Mouse (Mus musculus): ENCODE results near the gene Ciart. TPM values are rescaled to one million over a fixed set of nuclear protein-coding genes. Genes with fewer than 3 reads are reported as not detected.

Ciart gene
- total and polyA plus RNA-seq, 3 experiments: 1.0 to 5.1 (median 1.0) TPM

DNA sequence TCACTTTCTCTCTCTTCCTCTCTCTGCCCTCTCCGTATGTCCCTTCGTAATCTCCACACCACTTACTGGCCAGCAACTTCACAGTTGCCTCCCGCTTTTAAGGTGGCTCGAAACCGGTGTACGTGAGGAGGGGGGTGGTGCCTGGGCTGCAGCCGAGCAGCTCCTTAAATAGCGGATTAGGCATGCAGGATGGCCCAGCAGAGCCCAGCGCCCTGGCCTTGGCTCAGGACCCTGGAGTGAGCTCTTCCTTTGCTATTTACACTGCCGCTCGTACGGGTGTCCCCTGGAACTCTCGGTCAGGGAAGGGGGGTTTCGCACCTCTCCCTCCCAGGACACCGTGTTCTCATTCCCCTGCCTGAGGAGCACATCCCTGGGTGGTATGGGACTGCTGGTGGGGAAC, 22.5 kb upstream of the Ciart start, which contains the start of gene Car14:
TSS of gene Car14 (minus strand) at position 124 of the 400 bp plus-strand sequence.
- no peak within 1 kb of the TSS for H3K27ac ChIP-seq (ENCODE audit: insufficient read depth, low read depth)

DNA sequence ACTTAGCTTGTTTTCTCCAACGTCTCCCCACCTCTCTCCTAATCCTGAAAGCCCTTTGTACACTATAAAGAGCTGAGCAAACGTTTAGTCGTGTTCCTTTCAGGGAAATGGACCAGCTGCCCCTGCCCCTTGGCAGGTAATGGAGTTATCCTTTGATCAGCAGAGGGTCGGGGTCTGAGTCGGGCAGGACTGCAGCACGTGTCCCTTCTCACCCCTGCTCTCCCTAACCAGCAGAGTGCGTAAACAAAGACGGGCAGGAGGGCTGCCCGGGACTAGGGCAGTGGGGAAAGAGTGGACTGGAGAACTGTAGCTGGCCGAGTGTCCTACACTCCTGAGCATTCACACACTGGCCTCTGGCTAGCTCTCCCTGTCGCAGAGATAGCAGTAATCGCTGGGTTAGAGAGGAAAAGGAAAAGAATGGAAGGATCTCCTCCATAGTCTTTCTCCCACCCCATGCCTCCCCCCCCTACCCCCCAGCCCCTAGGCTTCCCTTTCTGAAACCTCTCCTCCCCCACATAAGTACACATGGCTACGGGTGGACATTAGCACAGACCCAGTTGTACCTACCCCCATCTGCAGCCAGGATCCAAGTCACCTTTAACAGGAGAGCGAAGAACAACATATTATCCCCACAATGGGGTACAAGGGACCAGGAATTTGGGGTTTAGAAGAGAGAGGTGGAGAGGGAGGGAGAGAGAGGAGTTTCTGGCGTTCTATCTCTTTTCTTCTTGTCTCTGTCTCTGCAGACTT, 21.9 kb upstream of the Ciart start:
- H3K9me3 ChIP-seq (replicated peaks; ENCODE audit: low read length): no peaks in the 10 kb centered on the region
- no peak overlapping the region for H3K4me2 ChIP-seq (ENCODE audit: insufficient read depth, low read depth, poor library complexity, severe bottlenecking)
- dilution Hi-C loops (cut with MboI; ENCODE audit: extremely low pct_ligation_motif_present, extremely low pct_unique_long_range_greater_than_20kb, low sequenced_read_pairs) (no loop called here), in situ Hi-C loops (cut with MboI; ENCODE audit: low pct_ligation_motif_present, low pct_unique_long_range_greater_than_20kb, low sequenced_read_pairs) (loop anchor here (5.0 kb wide), 1 partner anchor 37 kb away; no protein-coding TSS in a partner anchor)
- H3K4me1 ChIP-seq (ENCODE audit: control insufficient read depth in 1 of 2, insufficient read depth in 2 of 2): peaks cover 7 to 15% of the 10 kb centered on the region in 2 experiments; a peak in 3 of 4 replicates
- H3K9ac ChIP-seq (ENCODE audit: insufficient read depth, low read depth): no peak overlapping the region
- no peak overlapping the region for H3K4me3 ChIP-seq (replicated peaks in 1 of 3; ENCODE audit: low read depth in 2 of 3, low read length in 2 of 3, poor library complexity in 1 of 3)
- H3K79me2 ChIP-seq (replicated peaks; ENCODE audit: control insufficient read depth, extremely low read depth, insufficient read depth, poor library complexity, severe bottlenecking): no peaks in the 10 kb centered on the region
- no peak for TF ChIP-seq CHD2 (IDR thresholded peaks at IDR 0.05; ENCODE audit: low read length)
- no peak for TF ChIP-seq MYC (IDR thresholded peaks at IDR 0.05; ENCODE audit: low read depth, low read length)
- no peak for TF ChIP-seq CHD1 (IDR thresholded peaks at IDR 0.05; ENCODE audit: low read depth, low read length)
- TF ChIP-seq CTCF (conservative IDR thresholded peaks at IDR 0.05 in 1 of 2, IDR thresholded peaks at IDR 0.05 in 1 of 2; ENCODE audit: low read depth in 2 of 2, low read length in 2 of 2): no peak
- TF ChIP-seq HCFC1 (IDR thresholded peaks at IDR 0.05; ENCODE audit: low read depth, low read length): no peak
- TF ChIP-seq SMC3 (IDR thresholded peaks at IDR 0.05; ENCODE audit: low read depth, low read length): no peak
- no peak for TF ChIP-seq BHLHE40 (IDR thresholded peaks at IDR 0.05; ENCODE audit: low read depth, low read length)
- no peak for TF ChIP-seq POLR2AphosphoS2 (IDR thresholded peaks at IDR 0.05; ENCODE audit: low read depth, low read length)
- no peak for TF ChIP-seq SIN3A (IDR thresholded peaks at IDR 0.05; ENCODE audit: low read length)
- TF ChIP-seq USF1 (IDR thresholded peaks at IDR 0.05; ENCODE audit: low read depth, low read length): no peak
- TF ChIP-seq TBP (conservative IDR thresholded peaks at IDR 0.05; ENCODE audit: low read depth, low read length): no peak
- no peak for TF ChIP-seq MAZ (IDR thresholded peaks at IDR 0.05; ENCODE audit: low read depth, low read length)
- no peak for TF ChIP-seq USF2 (conservative IDR thresholded peaks at IDR 0.05; ENCODE audit: low read depth, low read length)
- peaks cover 12% of the 10 kb centered on the region for H3K27me3 ChIP-seq (replicated peaks)
- DNase-seq (ENCODE audit: extremely low read depth): no peak
- H3K27ac ChIP-seq (ENCODE audit: insufficient read depth, low read depth): no peak overlapping the region
- peaks cover 0 to 12% of the 10 kb centered on the region in 2 experiments for H3K36me3 ChIP-seq (replicated peaks in 1 of 2; ENCODE audit: control insufficient read depth in 1 of 2, insufficient read depth in 1 of 2, low read length in 1 of 2)

More for the DNA sequence above, 22.5 kb upstream of the Ciart start, which contains the start of gene Car14:
- Histone ChIP-seq H3K36me3 (replicated peaks in 1 of 2; ENCODE audit: control insufficient read depth in 1 of 2, insufficient read depth in 1 of 2, low read length in 1 of 2) (peaks cover 0 to 7% of the 10 kb centered on the region in 2 experiments), H3K9ac (ENCODE audit: insufficient read depth, low read depth) (no peak within 1 kb of the TSS; the same call in 1 of the 2 replicates), H3K9me3 (replicated peaks; ENCODE audit: low read length) (no peaks in the 10 kb centered on the region), H3K79me2 (replicated peaks; ENCODE audit: control insufficient read depth, extremely low read depth, insufficient read depth, poor library complexity, severe bottlenecking) (no peaks in the 10 kb centered on the region), H3K4me2 (ENCODE audit: insufficient read depth, low read depth, poor library complexity, severe bottlenecking) (peak within 1 kb of the TSS; percentile 100), H3K4me3 (replicated peaks in 1 of 3; ENCODE audit: low read depth in 2 of 3, low read length in 2 of 3, poor library complexity in 1 of 3) (peak within 1 kb of the TSS in 1 of 3 experiments; percentile 33), H3K27me3 (replicated peaks) (peaks cover 12% of the 10 kb centered on the region), H3K4me1 (ENCODE audit: control insufficient read depth in 1 of 2, insufficient read depth in 2 of 2) (peaks cover 7 to 9% of the 10 kb centered on the region in 2 experiments; a peak in 3 of 4 replicates)
- no peak for TF ChIP-seq CHD2 (IDR thresholded peaks at IDR 0.05; ENCODE audit: low read length)
- TF ChIP-seq NRF1 (IDR thresholded peaks at IDR 0.05; ENCODE audit: low read depth, low read length): no peak
- TF ChIP-seq RCOR1 (conservative IDR thresholded peaks at IDR 0.05; ENCODE audit: low read depth, low read length): no peak
- TF ChIP-seq UBTF (IDR thresholded peaks at IDR 0.05; ENCODE audit: low read depth, low read length): no peak
- TF ChIP-seq JUND (conservative IDR thresholded peaks at IDR 0.05; ENCODE audit: low read depth, low read length): no peak
- no peak for TF ChIP-seq ZNF384 (IDR thresholded peaks at IDR 0.05; ENCODE audit: low read depth, low read length)
- no peak for DNase-seq (ENCODE audit: extremely low read depth)
- dilution Hi-C loops (cut with MboI; ENCODE audit: extremely low pct_ligation_motif_present, extremely low pct_unique_long_range_greater_than_20kb, low sequenced_read_pairs) (no loop called here), in situ Hi-C loops (cut with MboI; ENCODE audit: low pct_ligation_motif_present, low pct_unique_long_range_greater_than_20kb, low sequenced_read_pairs) (loop anchor here (5.0 kb wide), 1 partner anchor 37 kb away; no protein-coding TSS in a partner anchor)
